Mouse (Mus musculus): ENCODE measurements around the gene Nfic.

- TF ChIP-seq EP300 (IDR thresholded peaks at IDR 0.05; ENCODE audit: insufficient read depth, low read depth, low read length) (no peak), POLR2A (IDR thresholded peaks at IDR 0.05; ENCODE audit: insufficient read depth, low read length) (no peak)
Measured at GRCm38 (mm10) chr10:81408424-81408729, 47.1 kb downstream of the Nfic start.

All from ES-Bruce4 (cell line).